Mouse (Mus musculus): ENCODE results near the gene Tent5b.

DNA sequence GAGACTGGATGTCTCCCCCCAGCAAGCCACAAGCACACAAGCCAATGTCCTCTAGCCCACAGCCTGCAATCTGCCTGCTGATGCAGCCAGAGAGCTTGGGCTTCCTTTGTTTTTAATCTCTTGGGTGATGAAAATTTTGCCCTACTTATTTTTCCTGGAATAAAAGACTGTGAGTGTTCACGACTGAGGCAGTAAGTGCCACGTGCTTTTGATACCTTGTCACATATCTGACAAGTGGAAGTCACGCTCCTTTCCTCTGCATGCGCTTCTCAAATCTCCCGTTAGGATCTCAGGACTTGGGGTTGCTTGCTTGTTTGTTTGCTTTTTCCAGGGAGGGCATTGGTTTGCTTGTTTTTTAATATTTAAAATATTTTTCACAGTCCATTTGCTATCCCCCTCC, 24.4 kb downstream of the Tent5b start:
- no peak for TF ChIP-seq HCFC1 (IDR thresholded peaks at IDR 0.05; ENCODE audit: borderline replicate concordance, insufficient read depth, low read length)
- TF ChIP-seq CHD2 (IDR thresholded peaks at IDR 0.05; ENCODE audit: low read depth, low read length): no peak

Data from ES-E14 (cell line).